In the genomic region with DNA sequence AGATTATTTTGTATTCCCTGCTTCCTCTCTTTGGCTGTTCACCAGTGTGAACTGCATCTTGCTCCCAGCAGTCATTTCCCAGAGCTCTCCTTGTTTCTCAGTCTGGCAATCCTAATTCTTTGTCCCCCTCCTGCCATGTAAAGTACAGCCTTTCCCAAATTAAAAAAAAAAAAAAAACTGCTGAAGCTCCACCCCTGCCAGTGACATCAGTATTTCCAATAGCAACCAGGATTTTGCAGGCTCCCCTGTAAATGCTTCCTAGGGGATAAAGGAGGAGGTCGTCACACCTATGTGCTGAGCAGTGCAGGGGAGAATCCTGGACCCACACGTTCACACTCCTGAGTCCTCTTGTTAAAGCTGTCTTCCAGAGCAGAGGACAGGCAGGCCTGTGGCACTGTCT, we compare ENCODE assay signal across 32 mouse cellular contexts. TPM values are rescaled to one million over a fixed set of nuclear protein-coding genes. Genes with fewer than 3 reads are reported as not detected.
DNase-seq lines count a peak whose midpoint lies in the region; TF ChIP-seq lines count a peak whose summit lies in the region.
"Had no signal": no experiment of that assay in that cellular context is flagged by ENCODE, and none has a peak within 500 bp of the region (broad histone marks: within the 10 kb centered on the region; RNA-seq: fewer than 3 reads in every experiment).

No protein-coding gene starts in this region.

- H3K27me3 ChIP-seq in CH12.LX (replicated peaks) = peaks cover 63% of the 10 kb centered on the region

- no peak for TF ChIP-seq RAD21 in CH12.LX (IDR thresholded peaks at IDR 0.05; ENCODE audit: low read depth, low read length)

- H3K4me3 ChIP-seq in layer of hippocampus, adult 2 months = no peak overlapping the region
- H3K4me3 ChIP-seq in CH12.LX (replicated peaks in 1 of 3; ENCODE audit: low read depth in 2 of 3, low read length in 2 of 3, poor library complexity in 1 of 3) = no peak overlapping the region
- H3K4me3 ChIP-seq in ES-E14 (ENCODE audit: insufficient read depth in 1 of 2, low read depth in 1 of 2, low read length in 2 of 2, poor library complexity in 1 of 2, severe bottlenecking in 1 of 2) = no peak overlapping the region
- no peak overlapping the region for H3K4me3 ChIP-seq in olfactory bulb, adult 2 months (ENCODE audit: insufficient read depth, low read depth, low read length)
- H3K4me3 ChIP-seq: embryonic facial prominence, embryonic 10.5 days; embryonic facial prominence, embryonic 13.5 days; erythroblast, embryonic 14.5 days; gastrocnemius, adult 2 months; heart, embryonic 15.5 days; hindbrain, embryonic 10.5 days; intestine, embryonic 15.5 days had no signal

- H3K36me3 ChIP-seq in CH12.LX (replicated peaks in 1 of 2; ENCODE audit: control insufficient read depth in 1 of 2, insufficient read depth in 1 of 2, low read length in 1 of 2) (no peaks in the 10 kb centered on the region), ES-E14 (ENCODE audit: control insufficient read depth, insufficient read depth, low read length, poor library complexity, severe bottlenecking) (no peaks in the 10 kb centered on the region)
- H3K36me3 ChIP-seq: embryonic facial prominence, embryonic 10.5 days; embryonic facial prominence, embryonic 13.5 days; heart, embryonic 12.5 days; heart, embryonic 15.5 days; hindbrain, embryonic 10.5 days; intestine, embryonic 15.5 days had no signal

- peak overlapping the region; percentile 51; the same call in 1 of the 2 replicates for H3K27ac ChIP-seq in layer of hippocampus, adult 2 months
- no peak overlapping the region for H3K27ac ChIP-seq in CH12.LX (ENCODE audit: insufficient read depth, low read depth)
- H3K27ac ChIP-seq in ES-E14 (ENCODE audit: insufficient read depth, low read depth, low read length, poor library complexity, severe bottlenecking) = no peak overlapping the region
- H3K27ac ChIP-seq in olfactory bulb, adult 2 months (ENCODE audit: insufficient read depth, low read depth, low read length) = peak overlapping the region; percentile 42; the same call in 1 of the 2 replicates
- H3K27ac ChIP-seq: embryonic facial prominence, embryonic 10.5 days; embryonic facial prominence, embryonic 13.5 days; forebrain, embryonic 13.5 days; gastrocnemius, adult 2 months; heart, embryonic 15.5 days; hindbrain, embryonic 10.5 days; hindbrain, embryonic 13.5 days; intestine, embryonic 15.5 days had no signal

- H3K4me2 ChIP-seq in CH12.LX (ENCODE audit: insufficient read depth, low read depth, poor library complexity, severe bottlenecking) = no peak overlapping the region
- H3K4me2 ChIP-seq: embryonic facial prominence, embryonic 13.5 days; heart, embryonic 12.5 days; intestine, embryonic 15.5 days had no signal

- in situ Hi-C loops in CH12.LX (cut with MboI; ENCODE audit: low pct_ligation_motif_present, low pct_unique_long_range_greater_than_20kb, low sequenced_read_pairs) = no loop called here
- in situ Hi-C loops in ES-E14 (cut with MboI; ENCODE audit: low sequenced_read_pairs in 2 of 2, unreplicated experiment in 2 of 2) = no loop called here

- TF ChIP-seq EP300 in CH12.LX (IDR thresholded peaks at IDR 0.05; ENCODE audit: low read length) = no peak

- WGBS in olfactory bulb, adult 2 months = 15% methylated on average over 2 of the region's 2 CpGs

- H3K79me2 ChIP-seq in CH12.LX (replicated peaks; ENCODE audit: control insufficient read depth, extremely low read depth, insufficient read depth, poor library complexity, severe bottlenecking) = no peaks in the 10 kb centered on the region

- H3K9ac ChIP-seq in CH12.LX (ENCODE audit: insufficient read depth, low read depth) = no peak overlapping the region
- H3K9ac ChIP-seq in ES-E14 (ENCODE audit: insufficient read depth, low read depth, low read length, poor library complexity, severe bottlenecking) = no peak overlapping the region
- H3K9ac ChIP-seq: embryonic facial prominence, embryonic 13.5 days; forebrain, embryonic 13.5 days; heart, embryonic 12.5 days; heart, embryonic 15.5 days; intestine, embryonic 15.5 days had no signal

- dilution Hi-C loops in CH12.LX (cut with MboI; ENCODE audit: extremely low pct_ligation_motif_present, extremely low pct_unique_long_range_greater_than_20kb, low sequenced_read_pairs) = no loop called here

- H3K4me1 ChIP-seq in CH12.LX (ENCODE audit: control insufficient read depth in 1 of 2, insufficient read depth in 2 of 2) = peaks cover 4 to 5% of the 10 kb centered on the region in 2 experiments; a peak in 3 of 4 replicates
- peaks cover 3 to 4% of the 10 kb centered on the region in 2 experiments; a peak in 3 of 4 replicates for H3K4me1 ChIP-seq in ES-E14 (ENCODE audit: control insufficient read depth in 2 of 2, insufficient read depth in 2 of 2, low read length in 2 of 2, poor library complexity in 1 of 2)
- H3K4me1 ChIP-seq in olfactory bulb, adult 2 months (ENCODE audit: control insufficient read depth, insufficient read depth, low read length) = peaks cover 9% of the 10 kb centered on the region

- TF ChIP-seq POLR2A in CH12.LX (IDR thresholded peaks at IDR 0.05; ENCODE audit: low read depth, low read length) = no peak
- no peak for TF ChIP-seq POLR2A in olfactory bulb, adult 2 months (IDR thresholded peaks at IDR 0.05; ENCODE audit: insufficient read depth, low read depth, low read length)

- no peak for DNase-seq in layer of hippocampus, adult 2 months (ENCODE audit: low spot score in 2 of 2)
- no peak for DNase-seq in layer of hippocampus, adult 8-10 months (ENCODE audit: low spot score in 2 of 2)
- no peak for DNase-seq in CH12.LX (ENCODE audit: extremely low read depth)
- no peak for DNase-seq in ES-E14 (ENCODE audit: low read depth, low spot score)
- DNase-seq in kidney, adult 18-20 months = no peak
- DNase-seq: adrenal gland, adult 8-10 months; adrenal gland, postnatal 25 days; cerebellum, adult 18-20 months; cerebellum, postnatal 10 days; cerebellum, postnatal 36 days; embryo, embryonic 11 days; gastrocnemius, adult 2 months; gastrocnemius, postnatal 14 days; heart, adult 18-20 months; heart, postnatal 10 days; heart, postnatal 36 days had no signal

- H3K9me3 ChIP-seq in CH12.LX (replicated peaks; ENCODE audit: low read length) = peaks cover 5% of the 10 kb centered on the region
- no peaks in the 10 kb centered on the region for H3K9me3 ChIP-seq in ES-E14 (ENCODE audit: control insufficient read depth, insufficient read depth, low read depth, low read length)
- H3K9me3 ChIP-seq: embryonic facial prominence, embryonic 10.5 days; embryonic facial prominence, embryonic 13.5 days; forebrain, embryonic 13.5 days; heart, embryonic 12.5 days; heart, embryonic 15.5 days; hindbrain, embryonic 10.5 days; hindbrain, embryonic 13.5 days; intestine, embryonic 15.5 days had no signal

- TF ChIP-seq CTCF in layer of hippocampus, adult 2 months (conservative IDR thresholded peaks at IDR 0.05) = no peak
- TF ChIP-seq CTCF in CH12.LX (conservative IDR thresholded peaks at IDR 0.05 in 1 of 2, IDR thresholded peaks at IDR 0.05 in 1 of 2; ENCODE audit: low read depth in 2 of 2, low read length in 2 of 2) = no peak
- TF ChIP-seq CTCF in olfactory bulb, adult 2 months (IDR thresholded peaks at IDR 0.05; ENCODE audit: insufficient read depth, low read depth, low read length) = no peak

TF ChIP-seq in CH12.LX, 34 proteins besides CTCF, POLR2A, EP300 and RAD21 (continues in another document):
- no peak for TF ChIP-seq UBTF (IDR thresholded peaks at IDR 0.05; ENCODE audit: low read depth, low read length)
- no peak for TF ChIP-seq ETS1 (conservative IDR thresholded peaks at IDR 0.05; ENCODE audit: low read depth, low read length)

TF ChIP-seq in ES-E14, 5 proteins besides CTCF, POLR2A, EP300 and RAD21:
- TF ChIP-seq CHD2 (IDR thresholded peaks at IDR 0.05; ENCODE audit: low read depth, low read length) (no peak), ZNF384 (IDR thresholded peaks at IDR 0.05; ENCODE audit: low read depth, low read length) (peak; percentile 54; the same call in 1 of the 2 replicates)

RNA-seq across cellular contexts. Expression of gene Grin1, which starts 1.1 kb away (rescaled TPM):
- 100 to 1,000 TPM; 443 to 449 TPM for total RNA-seq in layer of hippocampus, adult 2 months (2021)
- total RNA-seq in layer of hippocampus, adult 8-10 months (2022) = 100 to 1,000 TPM; 366 to 436 (median 415) TPM
- 0.04 and 0.17 TPM in 2 replicates for total RNA-seq in CH12.LX (2012; rRNA removed)
- 0.08 and 0.36 TPM in 2 replicates for total RNA-seq in CH12.LX (2014; rRNA removed)
- polyA plus RNA-seq in CH12.LX (2012; ENCODE audit: insufficient read length, low read depth) = 0.06 TPM in 1 of 2 replicates, not detected in the other
- total RNA-seq in ES-E14 (2012; rRNA removed) = 2.5 and 8.3 TPM in 2 replicates
- polyA plus RNA-seq in olfactory bulb, adult 2 months (2012; ENCODE audit: insufficient read depth, insufficient read length, low replicate concordance, missing spikeins) = 199 and 286 TPM in 2 replicates
- total RNA-seq: gastrocnemius, adult 2 months; heart, adult 18-20 months; heart, postnatal 10 days; heart, postnatal 36 days had no signal
- polyA plus RNA-seq: activated CD4-positive, CD25-positive, alpha-beta regulatory T cell, adult 4 months; erythroblast, embryonic 14.5 days; heart, embryonic 12.5 days had no signal

RNA-seq across cellular contexts. Expression of gene Man1b1, which starts 12.1 kb away (rescaled TPM):
- 10 to 100 TPM; 56.4 to 58.0 TPM for total RNA-seq in layer of hippocampus, adult 2 months (2021)
- total RNA-seq in layer of hippocampus, adult 8-10 months (2022) = 10 to 100 TPM; 53.7 to 68.2 (median 59.6) TPM
- total RNA-seq in CH12.LX (2012; rRNA removed) (45.7 and 58.1 TPM in 2 replicates), CH12.LX (2014; rRNA removed) (39.3 and 41.8 TPM in 2 replicates), ES-E14 (2012; rRNA removed) (73.0 and 100 TPM in 2 replicates)
- polyA plus RNA-seq in CH12.LX (2012; ENCODE audit: insufficient read length, low read depth) = 68.8 and 69.3 TPM in 2 replicates
- not detected in 2 replicates for polyA plus RNA-seq in olfactory bulb, adult 2 months (2012; ENCODE audit: insufficient read depth, insufficient read length, low replicate concordance, missing spikeins)

RNA-seq across cellular contexts. Expression of gene Lrrc26, which starts 30.4 kb away (rescaled TPM):
- total RNA-seq in layer of hippocampus, adult 2 months (2021) = not detected
- total RNA-seq in layer of hippocampus, adult 8-10 months (2022) = not detected
- not detected in 2 replicates for total RNA-seq in CH12.LX (2012; rRNA removed)
- total RNA-seq in CH12.LX (2014; rRNA removed) = not detected in 2 replicates
- not detected in 2 replicates for polyA plus RNA-seq in CH12.LX (2012; ENCODE audit: insufficient read length, low read depth)
- 0.21 TPM in 1 of 2 replicates, not detected in the other for total RNA-seq in ES-E14 (2012; rRNA removed)
- polyA plus RNA-seq in olfactory bulb, adult 2 months (2012; ENCODE audit: insufficient read depth, insufficient read length, low replicate concordance, missing spikeins) = not detected in 2 replicates
- total RNA-seq: adrenal gland, adult 8-10 months; adrenal gland, postnatal 25 days; gastrocnemius, adult 2 months; gastrocnemius, postnatal 14 days; heart, postnatal 10 days; heart, postnatal 36 days had no signal
- polyA plus RNA-seq: activated CD4-positive, CD25-positive, alpha-beta regulatory T cell, adult 4 months; C2C12; cortical plate, adult 2 months; embryonic facial prominence, embryonic 10.5 days; erythroblast, embryonic 14.5 days; forebrain, embryonic 16.5 days; frontal cortex, adult 2 months; heart, embryonic 12.5 days; hindbrain, embryonic 10.5 days; hindbrain, embryonic 13.5 days had no signal

RNA-seq across cellular contexts. Expression of gene Tmem210, which starts 32.1 kb away (rescaled TPM):
- not detected for total RNA-seq in layer of hippocampus, adult 2 months (2021)
- not detected for total RNA-seq in layer of hippocampus, adult 8-10 months (2022)
- not detected in 2 replicates for total RNA-seq in CH12.LX (2012; rRNA removed)
- total RNA-seq in CH12.LX (2014; rRNA removed) = not detected in 2 replicates
- polyA plus RNA-seq in CH12.LX (2012; ENCODE audit: insufficient read length, low read depth) = not detected in 2 replicates
- total RNA-seq in ES-E14 (2012; rRNA removed) = not detected in 2 replicates
- polyA plus RNA-seq in olfactory bulb, adult 2 months (2012; ENCODE audit: insufficient read depth, insufficient read length, low replicate concordance, missing spikeins) = not detected in 2 replicates
- total RNA-seq: adrenal gland, adult 8-10 months; adrenal gland, postnatal 25 days; gastrocnemius, adult 2 months; gastrocnemius, postnatal 14 days; heart, adult 18-20 months; heart, postnatal 10 days; heart, postnatal 36 days had no signal
- polyA plus RNA-seq: activated CD4-positive, CD25-positive, alpha-beta regulatory T cell, adult 4 months; C2C12; cortical plate, adult 2 months; embryonic facial prominence, embryonic 10.5 days; embryonic facial prominence, embryonic 13.5 days; erythroblast, embryonic 14.5 days; forebrain, embryonic 13.5 days; forebrain, embryonic 16.5 days; frontal cortex, adult 2 months; heart, embryonic 12.5 days; heart, embryonic 15.5 days; hindbrain, embryonic 10.5 days; hindbrain, embryonic 13.5 days; hindbrain, embryonic 16.5 days; intestine, embryonic 15.5 days had no signal

RNA-seq across cellular contexts. Expression of gene Dpp7, which starts 36.1 kb away (rescaled TPM):
- total RNA-seq in layer of hippocampus, adult 2 months (2021) = 10 to 100 TPM; 32.1 to 36.2 TPM
- total RNA-seq in layer of hippocampus, adult 8-10 months (2022) = 10 to 100 TPM; 38.9 to 52.9 (median 45.4) TPM
- 21.0 and 36.0 TPM in 2 replicates for total RNA-seq in CH12.LX (2012; rRNA removed)
- total RNA-seq in CH12.LX (2014; rRNA removed) = 16.2 and 19.4 TPM in 2 replicates
- polyA plus RNA-seq in CH12.LX (2012; ENCODE audit: insufficient read length, low read depth) = 20.9 and 22.7 TPM in 2 replicates
- 60.2 and 141 TPM in 2 replicates for total RNA-seq in ES-E14 (2012; rRNA removed)
- not detected in 2 replicates for polyA plus RNA-seq in olfactory bulb, adult 2 months (2012; ENCODE audit: insufficient read depth, insufficient read length, low replicate concordance, missing spikeins)

Comparison
In these comparisons a context has a peak if more than half of its experiments do, and no peak if none do; other contexts are left out.
1. H3K27ac ChIP-seq: peak in layer of hippocampus, adult 2 months (single experiment) and olfactory bulb, adult 2 months (single experiment); none in CH12.LX (single experiment) and ES-E14 (single experiment).
2. RNA of gene Grin1, which starts 1.1 kb away (total RNA-seq): 443 to 449 TPM in layer of hippocampus, adult 2 months and 366 to 436 TPM in layer of hippocampus, adult 8-10 months; 2.5 to 8.3 TPM in ES-E14 and 0.04 to 0.36 TPM in CH12.LX; every median in the first group is over 10 times any median in the second.